Mouse (Mus musculus) adrenal gland, adult 18-20 months (tissue): ENCODE results near the gene Syn3. TPM values are rescaled to one million over a fixed set of nuclear protein-coding genes. Genes with fewer than 3 reads are reported as not detected.
A peak's percentile ranks its signal among the peaks of the same experiment; 100 is the strongest.

Source experiments
- DNase-seq, 2 experiments: peaks; one replicate each; pipeline ENCODE4 v3.0.0; 2021 to 2022; ENCODE audit warnings: low spot score in 2 of 2
- total RNA-seq, 2 experiments: library from RNA; stranded (reverse); gene quantifications; 1 replicate in 1 of 2; 2 replicates in 1 of 2; pipeline ENCODE4 v1.2.3; 2021

Gene Syn3
- total RNA-seq, 2 experiments from 2014 or later: 1.6 to 1.9 TPM

DNA sequence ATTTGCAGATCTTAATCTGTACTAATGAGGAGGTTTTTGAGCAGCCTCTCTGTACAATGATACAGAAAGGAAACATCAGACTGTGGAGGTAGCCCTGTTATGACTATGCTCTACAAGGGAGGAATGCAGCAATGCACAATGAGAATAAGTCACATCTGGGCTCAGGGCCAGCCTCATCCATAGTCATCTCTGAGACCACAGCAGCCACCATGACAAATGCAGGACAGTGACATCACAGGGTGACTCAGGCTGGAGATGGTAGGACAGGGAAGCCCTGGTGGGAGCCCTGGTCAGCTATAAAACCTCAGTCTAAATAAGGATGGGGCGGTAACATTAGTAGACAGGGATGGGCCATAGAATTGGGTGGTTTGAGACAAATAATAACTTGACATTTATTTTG, 327.4 kb downstream of the Syn3 start:
- DNase-seq: peak; percentile 18 to 38

GRCm38 (mm10) chr10:86168084-86168483, 330.6 kb downstream of the Syn3 start:
- no peak for DNase-seq

DNA sequence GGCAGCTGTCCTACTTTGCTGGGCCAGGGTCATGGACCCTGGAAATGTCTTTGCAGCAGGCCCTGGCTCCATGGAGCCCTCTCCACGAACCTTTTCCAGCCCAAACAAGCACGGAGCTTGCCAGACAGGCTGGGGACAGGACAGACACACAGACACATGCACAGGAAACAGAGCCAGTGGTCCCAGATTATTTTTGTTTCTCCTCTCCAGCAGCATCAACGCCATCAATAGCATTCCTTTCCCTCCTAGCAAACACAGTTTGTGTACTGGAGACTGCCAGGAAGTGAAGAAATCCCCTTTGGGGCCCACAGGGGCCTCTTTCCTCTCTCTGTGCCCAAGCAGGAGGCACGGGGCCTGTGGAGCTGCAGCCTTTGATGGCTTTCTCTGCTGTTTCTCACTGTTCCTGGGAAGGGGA, 331.8 kb downstream of the Syn3 start:
- DNase-seq: no peak

DNA sequence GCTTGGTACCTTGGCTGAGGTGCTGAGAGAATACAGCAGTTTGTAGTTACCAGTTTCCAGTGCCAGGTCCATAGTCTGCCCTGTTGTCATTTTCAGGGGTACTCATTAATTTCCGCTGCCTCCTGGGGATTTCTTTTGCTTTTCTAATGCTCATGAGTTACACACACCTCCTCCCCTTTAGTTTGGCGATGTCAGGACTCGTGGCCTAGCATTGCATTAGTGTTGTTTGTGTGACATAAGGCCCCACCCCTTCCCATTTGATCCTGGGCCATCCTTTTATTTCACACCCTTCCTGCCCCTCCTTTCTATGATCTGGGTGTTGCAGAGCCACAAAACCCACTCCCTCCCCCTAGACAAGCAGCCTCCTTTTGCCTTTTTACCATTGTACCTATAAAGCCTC, 334.6 kb downstream of the Syn3 start:
- DNase-seq: no peak

DNA sequence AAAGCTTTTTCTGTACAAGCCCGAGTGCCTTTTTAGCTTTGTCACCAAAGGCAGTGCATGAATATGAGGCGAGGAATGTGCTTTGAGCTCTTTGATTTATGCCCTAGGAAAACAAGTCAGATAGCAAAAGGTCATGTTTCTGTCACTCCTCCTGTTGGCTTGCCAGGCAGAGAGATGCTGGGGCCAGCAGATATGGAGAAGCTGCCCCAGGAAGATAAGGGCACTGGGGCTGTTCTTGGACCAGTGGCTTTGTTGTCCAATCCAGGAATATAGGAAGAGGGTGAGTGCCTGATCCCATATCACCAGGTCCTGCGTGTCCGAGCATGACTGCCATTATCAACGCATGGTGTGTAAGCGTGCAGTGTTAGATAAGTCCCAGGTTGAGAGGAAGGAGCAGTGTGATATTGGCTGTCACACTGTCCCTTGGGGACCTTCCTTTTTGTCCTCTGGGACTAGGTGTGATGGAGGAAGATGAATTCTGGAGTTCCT, 336.9 kb downstream of the Syn3 start:
- peak in 1 of 2 experiments; percentile 14 for DNase-seq

DNA sequence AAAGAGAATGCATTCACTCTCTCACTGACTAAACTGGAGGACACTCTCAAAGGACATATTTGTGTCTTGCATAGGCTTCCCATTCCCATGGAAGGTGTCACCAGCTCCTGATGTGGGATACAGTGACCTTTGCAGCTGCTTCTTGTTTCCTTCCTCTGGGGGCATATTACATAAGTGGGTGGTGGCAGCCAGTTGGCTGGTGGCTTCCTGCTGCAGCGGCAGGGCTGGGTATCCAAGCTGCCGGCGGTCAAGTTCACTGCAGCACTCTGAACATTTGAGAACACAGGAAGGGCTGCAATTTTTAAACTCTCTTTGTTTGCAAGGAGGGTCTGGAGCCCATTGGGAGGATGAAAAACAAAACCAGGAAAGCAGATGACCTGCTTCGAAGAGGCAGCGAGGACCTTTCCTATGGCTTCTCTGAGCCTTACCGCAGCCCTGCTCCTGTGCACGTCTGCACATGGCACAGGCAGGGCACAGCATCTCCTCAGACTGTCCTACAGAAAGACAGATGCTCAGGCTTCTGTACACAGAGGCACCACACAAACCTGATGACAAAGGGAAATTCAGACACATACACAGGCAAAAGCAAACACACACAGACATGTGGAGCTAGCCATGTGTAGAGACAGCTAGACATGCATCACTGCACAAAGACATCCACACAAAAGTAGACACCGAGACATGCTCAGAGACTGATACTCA, 340.3 kb downstream of the Syn3 start:
- no peak for DNase-seq

DNA sequence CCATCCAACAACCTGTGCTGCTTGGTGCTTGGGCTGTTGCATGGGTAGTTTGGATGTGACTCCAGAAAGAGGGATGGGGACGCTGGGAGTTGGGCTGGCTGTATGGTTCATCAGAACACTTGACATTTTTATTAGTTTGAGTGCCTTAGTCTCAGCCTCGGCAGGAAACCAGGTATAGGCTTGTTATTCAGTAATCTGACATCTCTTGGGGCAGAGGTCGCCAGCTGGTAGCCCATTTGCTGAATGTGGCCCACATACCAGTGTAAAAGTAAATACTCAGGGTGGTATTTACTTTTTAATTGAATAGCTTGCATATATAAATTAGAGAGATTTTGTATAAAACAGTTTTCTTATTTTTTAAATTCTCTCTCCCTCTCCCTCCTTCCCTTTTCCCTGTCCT, 343.4 kb downstream of the Syn3 start:
- DNase-seq: no peak

GRCm38 (mm10) chr10:86153221-86153620, 345.5 kb downstream of the Syn3 start:
- DNase-seq: no peak

GRCm38 (mm10) chr10:86151357-86151756, 347.3 kb downstream of the Syn3 start:
- DNase-seq: no peak

GRCm38 (mm10) chr10:86150076-86150475, 348.6 kb downstream of the Syn3 start:
- DNase-seq: no peak

GRCm38 (mm10) chr10:86149029-86149818, 349.5 kb downstream of the Syn3 start:
- DNase-seq: no peak

DNA sequence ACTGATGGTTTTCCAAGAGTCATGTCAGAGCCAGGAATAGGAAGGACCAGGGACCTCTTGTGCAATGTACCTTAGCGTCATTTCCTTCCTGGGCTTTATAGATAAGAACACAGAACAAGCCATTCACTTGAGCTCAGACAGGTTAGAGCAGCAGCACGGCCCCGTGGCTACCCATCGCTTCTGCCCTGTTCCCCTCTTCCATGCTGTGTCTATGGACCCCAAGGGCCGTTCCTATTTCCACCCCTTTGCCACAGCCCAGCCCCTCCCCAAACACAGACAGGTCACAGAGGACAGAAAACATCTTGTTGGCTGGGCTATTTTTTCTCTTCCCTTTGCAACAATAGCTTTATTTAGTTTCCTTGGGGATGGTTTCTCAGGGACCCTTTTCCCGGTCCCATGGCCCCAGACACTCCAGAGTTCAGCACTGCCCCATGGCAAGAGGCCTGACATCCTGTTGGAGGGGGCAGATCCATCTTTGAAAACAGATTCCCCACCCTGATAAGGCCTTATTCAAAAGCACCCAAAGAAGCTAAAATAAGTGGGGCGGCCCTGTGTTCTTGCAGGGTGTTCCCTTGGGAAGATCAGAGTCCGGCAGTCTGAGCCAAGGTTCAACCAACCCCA, 359.5 kb downstream of the Syn3 start:
- peak in 1 of 2 experiments; percentile 4 for DNase-seq

DNA sequence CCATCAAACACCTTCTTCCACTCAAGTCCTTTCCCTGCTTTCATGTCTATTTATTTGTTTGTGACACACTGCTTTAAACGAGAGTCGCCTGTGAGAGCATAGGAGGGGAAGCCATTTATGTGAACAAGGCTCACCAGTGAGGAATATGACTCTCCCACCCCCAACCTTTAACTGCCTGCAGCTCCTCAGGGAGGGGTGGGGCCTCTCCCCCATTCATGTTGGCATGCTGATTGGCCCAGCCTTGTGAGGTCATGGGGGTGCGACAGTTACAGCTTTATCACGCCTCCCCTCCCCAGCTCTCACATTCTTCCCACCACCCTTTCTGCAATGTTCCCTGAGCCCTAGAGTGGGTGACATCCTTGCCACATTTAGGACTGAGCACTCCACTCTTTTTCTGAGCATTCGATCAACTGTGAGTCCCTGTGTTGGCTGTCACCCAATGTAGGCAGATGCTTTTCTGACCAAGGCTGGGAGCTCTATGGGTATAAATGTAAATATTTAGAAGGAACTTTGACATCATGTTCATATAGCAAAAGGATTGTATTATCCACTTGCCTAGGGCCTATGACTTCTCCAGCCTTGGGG, 361.0 kb downstream of the Syn3 start:
- no peak for DNase-seq

- DNase-seq: no peak
Observed at GRCm38 (mm10) chr10:86137106-86137505, 361.6 kb downstream of the Syn3 start.

DNA sequence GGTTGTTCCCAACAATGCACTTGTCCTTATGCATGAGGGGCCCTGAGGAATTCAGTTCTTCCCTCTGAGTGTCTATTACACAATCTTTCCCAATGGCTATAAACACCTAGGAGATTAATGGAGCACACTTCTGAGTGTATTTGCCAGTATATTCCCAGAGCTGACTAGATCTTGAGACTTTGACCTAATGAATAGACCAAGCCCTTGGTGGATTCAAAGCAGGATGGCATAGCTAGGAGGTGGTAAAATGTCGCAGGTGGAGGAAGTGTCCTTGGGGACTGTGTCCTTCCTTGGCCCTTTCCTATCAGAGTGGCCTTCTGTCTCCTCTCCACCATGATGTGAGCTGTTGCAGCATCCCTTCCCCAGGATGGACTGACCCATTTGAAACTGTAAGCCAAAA, 362.4 kb downstream of the Syn3 start:
- DNase-seq: no peak

DNA sequence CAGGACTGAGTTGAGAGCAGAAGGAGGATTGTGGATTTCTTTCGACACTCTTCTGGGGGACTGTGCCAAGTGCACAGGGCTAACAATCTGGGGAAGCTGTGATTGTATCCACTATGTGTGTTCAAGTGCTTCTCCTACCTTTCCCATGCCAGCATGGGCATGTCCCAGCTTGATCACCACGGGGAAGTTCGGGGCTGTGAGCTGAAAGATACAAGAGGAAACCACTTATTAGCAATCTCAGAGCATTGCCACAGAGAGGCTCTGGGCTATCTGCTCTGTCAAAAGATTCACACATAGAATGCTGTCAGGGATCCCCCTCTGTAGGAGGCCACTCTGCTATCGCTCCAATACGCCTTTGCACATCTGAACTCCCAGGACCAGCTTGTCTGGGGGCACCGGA, 363.8 kb downstream of the Syn3 start:
- DNase-seq: no peak

GRCm38 (mm10) chr10:86134336-86134735, 364.4 kb downstream of the Syn3 start:
- DNase-seq: no peak

DNA sequence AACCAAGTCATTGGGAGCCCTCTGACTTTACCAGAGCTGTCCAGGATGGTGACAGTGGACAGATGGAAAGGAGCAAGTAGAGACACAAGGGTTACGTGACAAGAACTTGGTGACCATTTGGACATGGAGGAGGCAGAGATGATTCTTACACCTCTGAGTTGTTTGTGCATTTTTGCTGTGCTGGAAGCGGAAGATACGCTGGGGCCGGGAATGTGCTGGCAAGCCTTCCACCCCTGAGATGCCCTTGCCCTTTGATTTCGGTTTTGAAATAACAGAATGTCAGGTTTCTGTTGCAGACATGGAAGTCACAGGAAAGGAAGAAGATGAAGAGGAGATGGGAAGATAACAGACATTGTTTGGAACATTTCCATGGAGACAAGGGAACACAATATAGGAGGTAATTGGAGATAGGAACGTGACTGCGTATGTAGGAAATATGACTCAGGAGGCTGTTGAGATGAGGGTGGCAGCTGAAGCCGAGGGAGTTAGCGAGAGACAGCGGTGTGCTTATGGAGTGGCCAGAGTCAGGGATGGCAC, 366.2 kb downstream of the Syn3 start:
- DNase-seq: no peak

DNA sequence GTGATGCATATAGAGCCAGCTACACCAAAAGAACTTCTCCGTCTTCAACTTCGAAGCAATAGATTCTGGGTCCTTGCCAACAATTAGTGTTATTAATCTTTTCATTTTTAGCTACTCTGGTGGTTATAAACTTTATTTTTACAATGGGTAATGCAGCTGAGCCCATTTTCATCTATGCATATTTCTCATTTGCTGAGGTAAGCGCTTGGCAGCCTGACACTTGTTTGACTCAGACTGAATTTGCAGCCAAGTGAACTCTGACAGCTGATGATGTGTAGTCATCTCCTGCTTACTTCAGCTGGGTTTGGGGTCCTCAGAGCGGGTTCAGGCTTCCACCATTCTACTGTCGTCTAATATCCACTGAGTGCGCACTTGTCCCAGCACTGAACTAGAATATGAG, 369.6 kb downstream of the Syn3 start:
- DNase-seq: no peak

DNA sequence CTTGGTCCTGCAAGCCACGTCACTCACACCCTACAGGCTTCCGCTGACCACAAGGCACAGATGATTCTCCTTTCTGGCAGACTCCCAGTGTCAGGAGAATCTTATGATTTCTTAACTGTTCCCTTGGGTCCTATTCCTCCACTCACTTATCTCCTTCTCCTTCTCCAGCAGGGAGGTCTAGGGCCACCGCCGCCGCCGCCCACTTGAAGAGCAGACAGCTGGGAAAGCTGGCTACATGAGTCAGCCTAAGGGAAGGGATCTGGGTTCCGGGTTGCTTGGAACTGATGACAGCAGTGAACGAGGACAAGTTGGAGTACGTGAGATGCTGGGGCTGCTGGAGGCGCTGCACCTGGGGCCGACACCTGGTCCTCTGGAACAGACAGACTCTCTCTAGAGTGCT, 372.2 kb downstream of the Syn3 start:
- DNase-seq: no peak

- no peak for DNase-seq
Observed at GRCm38 (mm10) chr10:86125421-86125820, 373.3 kb downstream of the Syn3 start.
